Mouse (Mus musculus) heart, postnatal 0 days (tissue): ENCODE data around the gene Pgbd5. TPM values are rescaled to one million over a fixed set of nuclear protein-coding genes. Genes with fewer than 3 reads are reported as not detected.

ENCODE experiments used
- ATAC-seq: fragments of 200-750 bp; cut with Nextera tagmentation; 2 replicates; pipeline ENCODE4 v1.8.0; 2017; ENCODE audit warnings: low read depth, moderate number of reproducible peaks, moderate library complexity; ENCODE audit not compliant: insufficient read depth
- DNase-seq: peaks from one replicate; pipeline ENCODE4 v3.0.0-alpha.2; 2016; ENCODE audit warnings: low spot score
- H3K27ac ChIP-seq: fragments of 300-500 bp; sonication (generic); 2 replicates; pipeline ENCODE4 v1.5.1; 2014; ENCODE audit warnings: low read depth, mild to moderate bottlenecking
- H3K27me3 ChIP-seq: fragments of 300-500 bp; sonication (generic); 2 replicates; pipeline ENCODE4 v1.6.1; 2014; ENCODE audit warnings: low read length, mixed read lengths; ENCODE audit not compliant: control insufficient read depth, insufficient read depth
- H3K36me3 ChIP-seq: fragments of 300-500 bp; sonication (generic); replicated peaks from 2 replicates; pipeline ENCODE4 v1.6.1; 2014; ENCODE audit warnings: low read length, mixed read lengths; ENCODE audit not compliant: control insufficient read depth, insufficient read depth
- H3K4me1 ChIP-seq: fragments of 300-500 bp; sonication (generic); 2 replicates; pipeline ENCODE4 v1.6.1; 2014; ENCODE audit warnings: antibody characterized with exemption; ENCODE audit not compliant: control insufficient read depth, insufficient read depth
- H3K4me2 ChIP-seq: fragments of 300-500 bp; sonication (generic); 2 replicates; pipeline ENCODE4 v1.6.1; 2014; ENCODE audit warnings: low read depth, mild to moderate bottlenecking, low read length, moderate library complexity
- H3K4me3 ChIP-seq: fragments of 300-500 bp; sonication (generic); 2 replicates; pipeline ENCODE4 v1.5.1; 2014; ENCODE audit warnings: low read depth, low read length
- H3K9ac ChIP-seq: fragments of 300-500 bp; sonication (generic); replicated peaks from 2 replicates; pipeline ENCODE4 v1.6.1; 2014; ENCODE audit warnings: low read depth, low read length, mixed read lengths
- H3K9me3 ChIP-seq: fragments of 300-500 bp; sonication (generic); replicated peaks from 2 replicates; pipeline ENCODE4 v1.6.1; 2016; ENCODE audit warnings: low read length; ENCODE audit not compliant: control insufficient read depth
- CTCF ChIP-seq: IDR thresholded peaks from 2 replicates; pipeline ENCODE4 v1.5.1; 2016; ENCODE audit warnings: antibody characterized with exemption, control low read depth, low read depth
- EP300 ChIP-seq: IDR thresholded peaks from 2 replicates; pipeline ENCODE4 v1.6.1; 2016; ENCODE audit warnings: antibody characterized with exemption, low read depth
- WGBS: fragments of 180-500 bp; shearing (Covaris S2); extraction: QIAGEN DNeasy Blood & Tissue Kit; methylation state at CpG from one replicate; pipeline ENCODE4 v1.1.7; 2014; 5-methylcytosine and 5-hydroxymethylcytosine counted together
- polyA plus RNA-seq: library from polyadenylated mRNA; unstranded; fragments of >200 nt; fragmentation: Nextera tagmentation; extraction: Ambion mirVana; gene quantifications from 2 replicates; pipeline ENCODE4 v1.2.1, GENCODE M21; 2015
- total RNA-seq: library from RNA; depleted of rRNA; stranded (reverse); fragments of >200 nt; gene quantifications from 2 replicates; pipeline ENCODE4 v1.2.3, GENCODE M21; 2014; ENCODE audit warnings: low replicate concordance; rRNA removed

Pgbd5 gene
- total RNA-seq (1.7 and 3.5 TPM in 2 replicates), polyA plus RNA-seq (0.80 and 0.97 TPM in 2 replicates)

DNA sequence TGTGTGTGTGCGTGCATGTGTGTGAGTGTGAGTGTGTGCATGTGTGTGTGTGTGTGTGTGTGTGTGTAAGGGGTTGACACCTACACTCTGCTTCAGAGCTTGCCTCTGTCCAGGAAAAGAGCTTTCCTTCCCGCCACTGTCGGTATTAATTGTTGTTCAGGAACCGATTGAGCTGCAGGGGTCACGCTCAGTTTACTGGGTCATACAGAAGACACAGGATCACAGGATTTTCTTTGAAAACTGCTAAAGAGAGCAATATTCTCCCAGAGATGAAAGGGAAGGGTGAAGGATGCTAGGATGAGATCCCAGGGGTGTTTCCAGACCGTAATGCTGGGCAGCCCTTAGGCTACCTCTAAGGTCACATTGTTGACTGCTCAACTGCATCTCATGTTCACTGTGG is at the start of gene Pgbd5:
TSS of gene Pgbd5 (minus strand) at position 101 of the 400 bp plus-strand sequence.
- no peak for ATAC-seq
- H3K4me3 ChIP-seq = no peak within 1 kb of the TSS
- no peak within 1 kb of the TSS for H3K27ac ChIP-seq
- H3K27me3 ChIP-seq = no peaks in the 10 kb centered on the region
- H3K4me2 ChIP-seq = no peak within 1 kb of the TSS
- no peaks in the 10 kb centered on the region for H3K36me3 ChIP-seq
- no peak for DNase-seq
- H3K9ac ChIP-seq = no peak within 1 kb of the TSS
- WGBS = 76% methylated on average over 6 of the region's 6 CpGs
- H3K9me3 ChIP-seq = no peaks in the 10 kb centered on the region
- no peak for TF ChIP-seq CTCF
- TF ChIP-seq EP300 = no peak
- no peaks in the 10 kb centered on the region; the same call in 1 of the 2 replicates for H3K4me1 ChIP-seq

GRCm38 (mm10) chr8:124483356-124484115 is 44.1 kb upstream of the Pgbd5 start:
- ATAC-seq (no peak), DNase-seq (no peak)
- no peaks in the 10 kb centered on the region for H3K27me3 ChIP-seq
- H3K9me3 ChIP-seq = no peaks in the 10 kb centered on the region
- no peak for TF ChIP-seq EP300
- TF ChIP-seq CTCF = no peak
- no peak overlapping the region for H3K4me3 ChIP-seq
- no peak overlapping the region for H3K27ac ChIP-seq
- no peaks in the 10 kb centered on the region for H3K4me1 ChIP-seq
- no peaks in the 10 kb centered on the region for H3K36me3 ChIP-seq
- WGBS = 68% methylated on average over 7 of the region's 7 CpGs
- no peak overlapping the region for H3K4me2 ChIP-seq
- H3K9ac ChIP-seq = no peak overlapping the region

GRCm38 (mm10) chr8:124482790-124483189 is 43.3 kb upstream of the Pgbd5 start:
- TF ChIP-seq CTCF (no peak), EP300 (no peak)
- Histone ChIP-seq H3K36me3 (no peaks in the 10 kb centered on the region), H3K4me2 (no peak overlapping the region), H3K27me3 (no peaks in the 10 kb centered on the region), H3K9ac (no peak overlapping the region), H3K9me3 (no peaks in the 10 kb centered on the region), H3K4me1 (no peaks in the 10 kb centered on the region), H3K4me3 (no peak overlapping the region), H3K27ac (no peak overlapping the region)
- no peak for ATAC-seq
- no peak for DNase-seq
- 69% methylated on average over 2 of the region's 2 CpGs for WGBS

- H3K27ac ChIP-seq = no peak overlapping the region
- no peak for TF ChIP-seq EP300
- no peaks in the 10 kb centered on the region for H3K36me3 ChIP-seq
- no peaks in the 10 kb centered on the region for H3K4me1 ChIP-seq
- no peak for DNase-seq
- H3K4me3 ChIP-seq = no peak overlapping the region
- H3K9me3 ChIP-seq = no peaks in the 10 kb centered on the region
- ATAC-seq = no peak
- no peaks in the 10 kb centered on the region for H3K27me3 ChIP-seq
- no peak overlapping the region for H3K4me2 ChIP-seq
- 67% methylated on average over 8 of the region's 8 CpGs for WGBS
- H3K9ac ChIP-seq = no peak overlapping the region
Observed at GRCm38 (mm10) chr8:124480321-124480720, 40.9 kb upstream of the Pgbd5 start.

GRCm38 (mm10) chr8:124479251-124479650 is 39.8 kb upstream of the Pgbd5 start:
- TF ChIP-seq CTCF (no peak), EP300 (no peak)

GRCm38 (mm10) chr8:124476701-124477100 is 37.2 kb upstream of the Pgbd5 start:
- no peak overlapping the region for H3K27ac ChIP-seq
- 62% methylated on average over 9 of the region's 9 CpGs for WGBS
- H3K4me2 ChIP-seq = no peak overlapping the region
- DNase-seq (no peak), ATAC-seq (no peak)
- no peaks in the 10 kb centered on the region for H3K27me3 ChIP-seq
- no peak overlapping the region for H3K4me3 ChIP-seq
- H3K4me1 ChIP-seq = no peaks in the 10 kb centered on the region
- H3K9ac ChIP-seq = no peak overlapping the region
- H3K9me3 ChIP-seq = no peaks in the 10 kb centered on the region
- H3K36me3 ChIP-seq = no peaks in the 10 kb centered on the region
- TF ChIP-seq CTCF (no peak), EP300 (no peak)

More at GRCm38 (mm10) chr8:124479251-124479650, 39.8 kb upstream of the Pgbd5 start:
- Histone ChIP-seq H3K4me2 (no peak overlapping the region), H3K9ac (no peak overlapping the region), H3K4me1 (no peaks in the 10 kb centered on the region), H3K4me3 (no peak overlapping the region), H3K27me3 (no peaks in the 10 kb centered on the region), H3K9me3 (no peaks in the 10 kb centered on the region), H3K36me3 (no peaks in the 10 kb centered on the region), H3K27ac (no peak overlapping the region)
- no peak for ATAC-seq
- DNase-seq = no peak
- WGBS = 66% methylated on average over 3 of the region's 3 CpGs
